Mouse (Mus musculus): ENCODE measurements around the gene Crebl2.

Gene Crebl2

DNA sequence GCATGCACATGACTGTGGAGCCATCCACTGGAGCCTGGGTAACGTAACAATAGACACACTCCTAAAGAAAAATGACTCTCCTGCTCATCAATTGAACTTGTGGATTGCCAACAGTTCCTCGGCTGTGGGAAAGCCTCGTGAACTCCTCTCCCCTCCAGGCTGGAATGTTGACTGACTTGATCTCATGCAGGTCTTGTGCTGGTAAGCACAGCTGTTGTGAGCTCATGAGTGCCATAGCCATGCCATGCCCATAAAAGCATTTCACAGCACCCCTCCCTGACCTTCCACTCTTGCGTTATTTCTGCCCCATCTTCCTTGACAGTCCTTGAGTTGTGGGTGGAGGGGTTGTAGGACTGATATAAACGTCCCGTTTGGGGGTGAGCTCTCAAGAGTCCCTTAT is 9.5 kb upstream of the Crebl2 start:
- peak; percentile 25 for DNase-seq (ENCODE audit: low spot score)

GRCm38 (mm10) chr6:134822844-134823243 is 7.1 kb upstream of the Crebl2 start:
- DNase-seq (ENCODE audit: low spot score) = no peak

- DNase-seq (ENCODE audit: low spot score) = no peak
Measured at GRCm38 (mm10) chr6:134830776-134831175, 822 bp downstream of the Crebl2 start.

DNA sequence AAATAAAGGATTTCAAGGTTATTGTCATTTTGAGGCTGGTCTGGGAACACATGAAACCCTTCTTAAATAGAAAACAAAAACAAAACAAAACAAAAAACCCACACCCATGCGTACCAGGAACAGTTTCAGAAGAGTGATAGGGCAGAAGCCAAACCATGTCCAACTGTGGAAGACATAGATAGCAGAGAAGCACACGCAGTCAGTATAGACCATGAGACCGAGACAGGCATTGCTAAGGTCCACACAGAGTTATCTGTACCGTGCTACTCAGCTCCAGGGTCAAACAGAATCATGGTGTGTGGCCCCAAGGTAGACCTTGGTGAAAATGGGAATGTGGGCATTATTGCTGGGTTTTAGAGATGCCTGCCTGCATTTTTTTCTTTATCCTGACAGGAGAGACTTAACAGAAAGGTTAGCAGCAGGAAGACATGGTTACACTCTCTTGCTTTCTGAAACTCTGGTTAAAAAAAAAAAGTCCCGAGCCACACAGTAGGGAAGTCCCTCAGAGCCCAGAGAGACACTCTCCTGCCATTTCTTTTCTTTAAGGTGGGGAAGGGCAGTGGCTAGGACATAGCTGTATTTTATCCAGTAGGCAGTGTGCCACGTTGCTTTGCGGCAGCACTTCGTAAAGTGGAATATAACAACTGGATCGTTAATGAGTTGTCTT is 4.8 kb downstream of the Crebl2 start:
- no peak for DNase-seq (ENCODE audit: low spot score)

DNA sequence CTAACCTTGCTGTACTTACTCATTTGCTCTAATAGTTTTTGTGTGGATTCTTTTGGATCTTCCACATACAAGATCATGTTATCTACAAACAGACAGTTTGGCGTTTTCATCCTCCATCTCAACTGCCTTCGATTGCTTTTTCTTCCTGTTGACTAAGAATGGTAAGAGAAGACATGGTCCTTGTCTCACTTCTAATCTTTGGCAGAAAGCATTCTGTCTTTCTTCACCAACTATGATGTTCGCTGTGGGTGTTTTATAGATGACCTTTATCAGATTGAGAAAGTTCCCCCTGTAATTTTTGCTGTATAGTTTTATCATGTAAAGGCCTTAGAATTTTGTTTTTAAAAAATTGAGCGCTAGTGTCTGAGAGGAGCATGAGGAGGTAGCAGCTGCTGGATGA is 8.2 kb downstream of the Crebl2 start:
- DNase-seq (ENCODE audit: low spot score) = no peak

GRCm38 (mm10) chr6:134840346-134840745 is 10.4 kb downstream of the Crebl2 start:
- DNase-seq (ENCODE audit: low spot score) = no peak

DNA sequence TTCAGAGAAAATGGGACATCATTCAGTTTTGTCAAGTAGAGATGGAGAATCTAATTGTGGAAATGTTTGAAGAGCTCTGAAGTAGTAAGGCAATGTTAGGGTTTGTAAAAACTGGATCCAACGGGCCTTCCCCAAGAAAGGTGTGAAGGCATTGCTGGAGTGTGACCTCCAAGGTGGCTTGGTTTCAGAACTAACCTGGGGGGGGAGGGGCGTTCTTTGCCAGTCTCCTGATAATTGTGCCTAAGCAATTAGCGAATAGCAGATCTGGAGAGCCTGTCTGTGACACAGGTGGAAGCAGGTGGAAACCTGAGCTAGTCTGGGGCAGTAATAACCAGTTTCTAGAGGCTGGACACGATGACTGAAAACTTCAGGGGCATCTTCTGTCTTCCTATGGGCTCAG is 15.8 kb downstream of the Crebl2 start:
- no peak for DNase-seq (ENCODE audit: low spot score)

DNA sequence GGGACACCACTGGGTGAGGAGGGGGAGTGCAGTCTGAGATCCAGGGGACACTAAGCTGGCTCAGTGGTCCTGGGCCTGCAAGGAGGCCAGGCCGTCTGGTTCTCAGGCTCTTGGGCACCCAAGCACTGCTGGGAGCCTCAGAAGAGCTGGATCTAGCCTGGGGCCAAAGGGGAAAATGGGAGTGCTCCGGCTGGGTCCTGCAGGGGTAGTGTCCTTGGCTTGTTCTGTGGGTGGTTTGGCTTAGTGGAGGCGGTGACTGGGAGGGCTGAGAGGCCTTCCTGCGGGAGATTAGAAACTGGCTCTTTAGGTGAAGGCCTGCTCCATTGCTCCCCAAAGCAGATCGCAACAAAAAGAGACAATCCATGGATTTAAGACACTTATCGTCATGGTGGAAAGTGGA is 16.4 kb downstream of the Crebl2 start:
- DNase-seq (ENCODE audit: low spot score) = no peak

DNA sequence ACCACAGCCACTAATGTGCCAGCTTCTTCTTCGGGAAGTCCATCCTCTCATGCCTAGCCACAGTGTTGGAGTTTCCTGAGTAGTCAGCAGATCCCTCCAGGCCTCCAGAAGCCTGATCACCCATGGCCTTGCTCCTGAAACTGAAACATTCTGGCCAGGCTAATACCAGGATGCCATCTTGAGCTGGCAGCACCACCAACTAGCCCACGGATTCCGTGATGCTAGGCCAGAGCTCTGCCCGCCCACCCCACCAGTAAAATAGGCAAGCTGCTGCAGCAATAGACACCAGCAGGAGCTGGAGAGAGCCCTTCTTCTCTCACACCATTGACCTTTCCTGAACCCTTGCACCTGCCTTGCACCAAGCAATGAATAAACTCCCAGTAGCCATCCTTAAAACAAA is 17.6 kb downstream of the Crebl2 start:
- DNase-seq (ENCODE audit: low spot score) = no peak

- DNase-seq (ENCODE audit: low spot score) = no peak
Measured at GRCm38 (mm10) chr6:134848197-134848890, 18.4 kb downstream of the Crebl2 start.

DNA sequence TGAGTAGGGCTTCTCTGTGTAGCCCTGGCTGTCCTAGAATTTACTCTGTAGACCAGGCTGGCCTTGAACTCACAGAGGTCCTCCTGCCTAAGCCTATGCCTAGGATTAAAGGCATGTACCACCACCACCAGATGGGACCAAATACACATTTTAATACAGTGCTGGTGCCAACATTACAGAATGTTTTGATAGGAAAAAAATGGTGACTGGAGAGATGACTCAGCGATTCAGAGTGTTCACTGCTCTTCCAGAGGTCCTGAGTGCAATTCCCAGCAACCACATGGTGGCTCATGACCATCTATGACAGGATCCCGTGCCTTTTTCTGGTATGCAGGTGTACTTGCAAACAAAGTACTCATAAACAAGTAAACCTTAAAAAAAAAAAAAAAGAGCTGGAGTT is 19.5 kb downstream of the Crebl2 start:
- DNase-seq (ENCODE audit: low spot score) = no peak

DNA sequence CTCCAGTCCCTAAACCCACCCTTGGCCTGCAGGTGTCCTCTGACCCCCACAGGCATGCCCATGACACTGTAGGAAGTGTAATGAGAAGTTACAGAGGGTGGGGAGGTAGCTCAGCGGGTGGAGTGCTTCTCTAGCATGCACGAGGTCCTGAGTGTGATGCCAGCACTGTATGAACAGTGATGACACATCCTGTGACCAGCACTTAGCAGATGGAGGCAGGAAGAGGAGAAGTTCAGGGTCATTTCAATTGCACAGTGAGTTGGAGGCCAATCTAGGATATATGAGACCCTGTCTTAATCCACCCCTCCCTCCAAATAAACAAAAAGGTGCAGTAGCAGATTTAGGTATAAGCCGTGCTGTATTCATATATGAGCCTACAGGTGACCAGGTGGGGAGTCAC is 20.0 kb downstream of the Crebl2 start:
- no peak for DNase-seq (ENCODE audit: low spot score)

DNA sequence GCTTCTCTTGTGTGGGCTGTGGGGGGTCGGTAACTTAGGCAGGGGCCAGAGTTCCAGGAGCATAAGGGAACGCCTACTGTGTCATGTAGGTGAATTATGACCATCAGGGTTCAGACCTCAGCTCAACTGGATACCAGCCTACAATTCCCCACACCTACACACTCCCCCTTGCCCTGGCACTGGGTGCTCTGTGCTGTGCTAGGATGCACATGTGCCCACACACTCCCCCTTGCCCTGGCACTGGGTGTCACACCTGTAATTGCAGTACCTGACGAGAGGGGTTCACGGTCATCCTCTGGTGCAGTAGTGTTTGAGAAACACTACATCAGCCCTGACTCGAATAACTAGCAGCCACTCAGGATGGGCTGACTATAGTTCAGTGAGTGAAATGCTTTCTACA is 24.8 kb downstream of the Crebl2 start:
- DNase-seq (ENCODE audit: low spot score) = no peak

- no peak for DNase-seq (ENCODE audit: low spot score)
Measured at GRCm38 (mm10) chr6:134855926-134856325, 26.0 kb downstream of the Crebl2 start.

DNA sequence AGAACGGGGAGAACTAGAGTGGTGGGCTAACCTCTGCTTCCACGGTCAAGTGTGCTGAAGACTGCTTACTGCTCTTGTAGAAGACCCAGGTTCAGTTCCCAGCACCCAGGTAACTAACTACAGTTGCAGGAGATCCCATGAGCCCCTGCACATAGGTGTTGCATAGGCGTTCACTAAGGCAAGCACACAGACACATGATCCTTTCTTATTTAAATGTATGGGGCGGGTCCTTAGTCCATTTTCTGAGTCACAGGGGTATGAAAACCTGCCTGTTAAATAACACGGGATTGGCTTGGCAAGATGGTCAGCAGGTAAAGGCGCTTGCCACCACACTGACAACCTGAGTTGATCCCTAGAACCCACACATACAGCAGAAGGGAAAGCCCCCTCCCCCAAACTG is 29.1 kb downstream of the Crebl2 start:
- DNase-seq (ENCODE audit: low spot score) = no peak

GRCm38 (mm10) chr6:134860275-134860674 is 30.3 kb downstream of the Crebl2 start:
- DNase-seq (ENCODE audit: low spot score) = no peak

- DNase-seq (ENCODE audit: low spot score) = no peak
Measured at GRCm38 (mm10) chr6:134861386-134861785, 31.4 kb downstream of the Crebl2 start.

- DNase-seq (ENCODE audit: low spot score) = peak; percentile 20
Measured at GRCm38 (mm10) chr6:134862671-134863104, 32.7 kb downstream of the Crebl2 start.

- DNase-seq (ENCODE audit: low spot score) = peak; percentile 95
Measured at GRCm38 (mm10) chr6:134863146-134863545, 33.2 kb downstream of the Crebl2 start.

DNA sequence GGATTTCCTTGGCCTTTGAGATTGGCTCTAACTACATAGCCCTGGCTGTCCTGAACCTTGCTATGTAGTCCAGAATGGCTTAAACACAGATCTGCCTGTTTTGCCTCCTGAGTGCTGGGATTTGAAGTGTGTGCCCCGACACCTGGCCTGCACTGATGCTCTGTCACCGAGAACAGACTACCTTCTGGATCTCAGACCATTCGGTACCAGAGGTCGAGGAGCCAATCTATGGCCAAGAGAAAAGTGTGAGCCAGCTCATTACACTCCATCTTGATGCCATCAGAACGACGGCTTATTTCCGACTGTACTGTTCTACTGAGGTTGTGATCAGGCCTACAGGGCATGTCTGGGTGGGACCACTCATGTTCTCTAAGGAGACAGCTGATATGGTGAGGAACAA is 36.2 kb downstream of the Crebl2 start:
- no peak for DNase-seq (ENCODE audit: low spot score)

DNA sequence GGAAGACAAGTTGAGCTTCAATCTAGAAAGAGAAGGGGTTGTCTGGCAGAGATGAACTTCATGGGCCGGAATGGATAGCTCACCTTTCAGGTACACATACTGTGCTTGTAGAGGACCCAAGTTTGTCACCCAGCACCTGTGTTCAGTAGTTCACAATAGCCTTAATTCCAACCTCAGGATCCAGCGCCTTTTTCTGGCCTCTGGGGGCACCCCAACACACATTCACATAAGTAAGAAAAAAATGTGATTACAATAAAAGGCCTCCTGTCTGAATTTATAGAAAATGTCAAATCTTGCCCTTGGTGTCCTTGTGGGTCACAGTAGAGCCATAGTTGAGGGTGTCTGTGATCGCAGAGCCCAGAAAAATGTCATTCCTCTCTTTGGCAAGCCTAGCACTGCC is 37.4 kb downstream of the Crebl2 start:
- DNase-seq (ENCODE audit: low spot score) = no peak

- DNase-seq (ENCODE audit: low spot score) = no peak
Measured at GRCm38 (mm10) chr6:134870209-134870742, 40.3 kb downstream of the Crebl2 start.

GRCm38 (mm10) chr6:134870887-134871286 is 40.9 kb downstream of the Crebl2 start:
- DNase-seq (ENCODE audit: low spot score) = no peak

- DNase-seq (ENCODE audit: low spot score) = no peak
Measured at GRCm38 (mm10) chr6:134872236-134872635, 42.3 kb downstream of the Crebl2 start.
